Mouse (Mus musculus) urinary bladder, postnatal 10 days (tissue): ENCODE measurements around the gene Filip1l.

Experiments
- DNase-seq: peaks from one replicate; pipeline ENCODE4 v3.0.0; 2022; ENCODE audit warnings: low spot score

Gene Filip1l

GRCm38 (mm10) chr16:57434640-57435039 lies 81.7 kb downstream of the Filip1l start:
- no peak for DNase-seq

- DNase-seq = no peak
These were observed 84.8 kb downstream of the Filip1l start for GRCm38 (mm10) chr16:57437523-57438287.

GRCm38 (mm10) chr16:57438288-57438685 lies 85.4 kb downstream of the Filip1l start:
- no peak for DNase-seq

GRCm38 (mm10) chr16:57439206-57439605 lies 86.3 kb downstream of the Filip1l start:
- DNase-seq = no peak

- DNase-seq = no peak
These were observed 88.0 kb downstream of the Filip1l start for GRCm38 (mm10) chr16:57440706-57441437.

- DNase-seq = no peak
These were observed 92.5 kb downstream of the Filip1l start for GRCm38 (mm10) chr16:57445096-57446094.

- DNase-seq = no peak
These were observed 100.1 kb downstream of the Filip1l start for GRCm38 (mm10) chr16:57453009-57453408.

GRCm38 (mm10) chr16:57454106-57454763 lies 101.3 kb downstream of the Filip1l start:
- no peak for DNase-seq

GRCm38 (mm10) chr16:57455573-57455972 lies 102.7 kb downstream of the Filip1l start:
- no peak for DNase-seq

GRCm38 (mm10) chr16:57456003-57456402 lies 103.1 kb downstream of the Filip1l start:
- no peak for DNase-seq

GRCm38 (mm10) chr16:57465386-57465913 lies 112.6 kb downstream of the Filip1l start:
- DNase-seq = no peak

GRCm38 (mm10) chr16:57469301-57469700 lies 116.4 kb downstream of the Filip1l start:
- no peak for DNase-seq

GRCm38 (mm10) chr16:57469869-57470268 lies 117.0 kb downstream of the Filip1l start:
- DNase-seq = no peak

GRCm38 (mm10) chr16:57470286-57470830 lies 117.5 kb downstream of the Filip1l start:
- DNase-seq = no peak

GRCm38 (mm10) chr16:57471071-57471470 lies 118.2 kb downstream of the Filip1l start:
- no peak for DNase-seq

GRCm38 (mm10) chr16:57473415-57474085 lies 120.7 kb downstream of the Filip1l start:
- DNase-seq = no peak

GRCm38 (mm10) chr16:57478451-57478850 lies 125.6 kb downstream of the Filip1l start:
- no peak for DNase-seq

GRCm38 (mm10) chr16:57479776-57480175 lies 126.9 kb downstream of the Filip1l start:
- DNase-seq = no peak

GRCm38 (mm10) chr16:57482264-57482663 lies 129.4 kb downstream of the Filip1l start:
- DNase-seq = no peak

GRCm38 (mm10) chr16:57482911-57483310 lies 130.0 kb downstream of the Filip1l start:
- DNase-seq = no peak
